Mouse (Mus musculus) urinary bladder, adult 18-20 months (tissue): ENCODE data around the gene Morc2b.
A peak's percentile ranks its signal among the peaks of the same experiment; 100 is the strongest.
"Not testable (repeated sequence)": the region's sequence is repeated elsewhere in the genome, so short reads cannot be mapped to it uniquely, and the experiment has no call there.

ENCODE experiments used
- DNase-seq, 2 experiments: peaks; one replicate each; pipeline ENCODE4 v3.0.0; 2022; ENCODE audit warnings: low spot score in 2 of 2, mixed read lengths in 2 of 2

Gene Morc2b

GRCm38 (mm10) chr17:33139261-33139820, at the start of gene Morc2b:
Gene Morc2b, minus strand, starts transcription at chr17:33139683.
- no peak for DNase-seq

DNA sequence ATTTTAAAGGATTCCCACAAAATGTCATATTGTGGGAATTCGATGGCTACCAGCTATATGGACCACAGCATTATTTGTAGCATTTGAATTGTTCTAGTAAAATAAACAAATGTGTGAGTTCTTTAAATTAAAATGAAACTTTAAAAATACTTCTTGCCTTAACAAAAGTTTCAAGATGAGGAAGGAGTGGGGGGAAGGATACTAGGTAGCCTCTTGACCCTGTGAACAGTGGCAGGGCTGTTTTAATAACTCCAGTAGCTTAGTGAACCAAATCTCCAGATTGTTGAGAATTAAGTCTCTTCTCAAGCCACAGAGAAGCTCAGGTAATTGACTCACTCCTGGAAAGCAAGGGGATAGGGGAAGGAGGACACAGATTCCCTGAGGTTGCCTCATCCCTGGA, 28.7 kb upstream of the Morc2b start, which contains the start of gene Olfr55:
Gene Olfr55, plus strand, starts transcription at position 301 of the 400 bp plus-strand sequence.
- not testable (repeated sequence) for DNase-seq

DNA sequence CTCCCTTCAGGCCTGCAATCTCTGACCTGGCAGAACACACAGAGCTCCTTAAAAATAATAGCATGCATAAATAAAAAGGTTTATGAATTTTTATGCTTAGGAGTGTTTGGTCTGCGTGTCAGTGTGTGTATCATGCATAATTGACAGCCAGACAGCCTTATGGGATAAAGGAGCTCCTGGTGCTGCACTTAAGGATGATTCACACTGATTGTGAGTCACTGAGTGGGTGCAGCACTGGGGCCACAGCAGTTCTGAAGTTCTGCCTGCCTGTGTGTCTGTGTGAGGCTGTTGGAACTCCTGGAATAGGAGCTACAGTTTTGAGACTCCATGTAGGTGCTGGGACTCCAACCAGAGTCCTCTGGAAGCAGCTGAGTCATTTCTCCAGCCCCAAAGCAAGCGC, 13.2 kb downstream of the Morc2b start:
- DNase-seq = no peak

DNA sequence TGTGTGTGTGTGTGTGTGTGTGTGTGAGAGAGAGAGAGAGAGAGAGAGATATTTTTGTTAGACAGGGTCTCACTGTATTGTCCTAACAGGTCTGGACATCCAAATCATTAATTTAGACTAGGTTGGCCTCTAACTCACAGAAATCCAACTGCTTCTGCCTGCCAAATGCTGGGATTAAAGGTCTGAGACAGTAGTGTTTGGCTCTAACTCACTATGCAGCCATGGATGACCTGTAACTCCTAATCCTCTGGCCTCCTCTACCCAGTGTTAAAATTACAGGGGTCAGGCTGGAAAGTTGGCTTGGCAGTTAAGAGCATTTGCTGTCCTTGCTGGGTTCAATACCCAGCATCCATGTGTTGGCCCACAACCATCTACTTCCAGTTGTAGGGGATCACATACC, 14.9 kb downstream of the Morc2b start:
- no peak for DNase-seq

GRCm38 (mm10) chr17:33097396-33097795, 42.1 kb downstream of the Morc2b start:
- no peak for DNase-seq

- peak; percentile 66 to 81 for DNase-seq
Measured at GRCm38 (mm10) chr17:33092391-33093193, 46.9 kb downstream of the Morc2b start.

GRCm38 (mm10) chr17:33091630-33092029, 47.9 kb downstream of the Morc2b start:
- no peak for DNase-seq

GRCm38 (mm10) chr17:33089220-33089949, 50.1 kb downstream of the Morc2b start, which contains the start of gene Zfp563:
Gene Zfp563, plus strand, starts transcription at chr17:33089310.
- peak; percentile 89 to 93 for DNase-seq

- no peak for DNase-seq
Measured at GRCm38 (mm10) chr17:33067958-33068357, 71.5 kb downstream of the Morc2b start, which contains the start of gene 4921501E09Rik. Gene 4921501E09Rik, minus strand, starts transcription at chr17:33068058.
